Mouse (Mus musculus) myocyte (in vitro differentiated cells): ENCODE measurements around the gene Heatr6. TPM values are rescaled to one million over a fixed set of nuclear protein-coding genes. Genes with fewer than 3 reads are reported as not detected.

Experiments
- H3K27me3 ChIP-seq: one replicate; pipeline ENCODE4 v1.6.1; 2011; ENCODE audit not compliant: control insufficient read depth, insufficient read depth, insufficient read length
- H3K36me3 ChIP-seq: one replicate; pipeline ENCODE4 v1.6.1; 2011; ENCODE audit not compliant: control insufficient read depth, insufficient read depth
- H3K4me2 ChIP-seq: one replicate; pipeline ENCODE4 v1.6.1; 2011; ENCODE audit warnings: low read depth, control low read depth
- H3K4me3 ChIP-seq: one replicate; pipeline ENCODE4 v1.5.1; 2011; ENCODE audit warnings: mild to moderate bottlenecking, control low read depth, moderate library complexity
- H3K79me2 ChIP-seq: one replicate; pipeline ENCODE4 v1.6.1; 2011; ENCODE audit not compliant: control insufficient read depth, insufficient read depth
- H3ac ChIP-seq: one replicate; pipeline ENCODE4 v1.6.1; 2011; ENCODE audit not compliant: control insufficient read depth, insufficient read length
- CEBPB ChIP-seq: IDR thresholded peaks from 2 replicates; pipeline ENCODE4 v1.6.1; 2011; ENCODE audit warnings: mild to moderate bottlenecking, moderate library complexity; ENCODE audit not compliant: poor library complexity, insufficient read depth, severe bottlenecking
- E2F4 ChIP-seq: IDR thresholded peaks from one replicate; pipeline ENCODE4 v1.6.1; 2011; ENCODE audit warnings: mild to moderate bottlenecking, control low read depth, moderate library complexity; ENCODE audit not compliant: insufficient read depth
- MAX ChIP-seq: IDR thresholded peaks from one replicate; pipeline ENCODE4 v1.6.1; 2011; ENCODE audit warnings: low read depth, mild to moderate bottlenecking, control low read depth
- MYOD1 ChIP-seq, 3 experiments: IDR thresholded peaks; one replicate each; pipeline ENCODE4 v1.6.1; 2011; ENCODE audit warnings: control low read depth in 2 of 3, low read depth in 2 of 3, mild to moderate bottlenecking in 2 of 3, moderate library complexity in 1 of 3; ENCODE audit not compliant: insufficient read length in 2 of 3, control insufficient read depth in 1 of 3
- MYOG ChIP-seq, 3 experiments: IDR thresholded peaks; one replicate each; pipeline ENCODE4 v1.6.1; 2011; ENCODE audit warnings: control low read depth in 2 of 3, low read depth in 2 of 3, mild to moderate bottlenecking in 2 of 3; ENCODE audit not compliant: insufficient read length in 2 of 3, control insufficient read depth in 1 of 3, insufficient read depth in 1 of 3
- POLR2A ChIP-seq: IDR thresholded peaks from one replicate; pipeline ENCODE4 v1.6.1; 2011; ENCODE audit warnings: low read depth, mild to moderate bottlenecking, control low read depth, moderate library complexity; ENCODE audit not compliant: insufficient read length
- POLR2AphosphoS2 ChIP-seq: IDR thresholded peaks from one replicate; pipeline ENCODE4 v1.6.1; 2011; ENCODE audit warnings: low read depth, control low read depth; ENCODE audit not compliant: insufficient read length
- REST ChIP-seq: IDR thresholded peaks from one replicate; pipeline ENCODE4 v1.6.1; 2011; ENCODE audit warnings: mild to moderate bottlenecking, control low read depth, moderate library complexity; ENCODE audit not compliant: insufficient read depth, insufficient read length
- SRF ChIP-seq: IDR thresholded peaks from one replicate; pipeline ENCODE4 v1.6.1; 2011; ENCODE audit warnings: low read depth; ENCODE audit not compliant: control insufficient read depth, insufficient read length
- TCF12 ChIP-seq: IDR thresholded peaks from one replicate; pipeline ENCODE4 v1.6.1; 2011; ENCODE audit warnings: mild to moderate bottlenecking, control low read depth; ENCODE audit not compliant: poor library complexity, insufficient read depth, severe bottlenecking
- TCF3 ChIP-seq: IDR thresholded peaks from one replicate; pipeline ENCODE4 v1.6.1; 2011; ENCODE audit warnings: low read depth, control low read depth; ENCODE audit not compliant: insufficient read length
- USF1 ChIP-seq: IDR thresholded peaks from one replicate; pipeline ENCODE4 v1.6.1; 2011; ENCODE audit warnings: low read depth, mild to moderate bottlenecking, control low read depth, moderate library complexity
- polyA plus RNA-seq: library from polyadenylated mRNA; unstranded; fragments of >200 nt; fragmentation: generic; extraction: Trizol; gene quantifications from one replicate; pipeline ENCODE4 v1.2.1, GENCODE M21; 2012; ENCODE audit warnings: missing spikeins

Heatr6 gene
- polyA plus RNA-seq, 1 experiment = 8.7 TPM

- no peaks in the 10 kb centered on the region for H3K36me3 ChIP-seq
- no peak for TF ChIP-seq SRF
- TF ChIP-seq POLR2AphosphoS2 = no peak
- no peak for TF ChIP-seq USF1
- no peak for TF ChIP-seq POLR2A
- no peak for TF ChIP-seq TCF12
- TF ChIP-seq E2F4 = no peak
- TF ChIP-seq MAX = no peak
- no peak for TF ChIP-seq TCF3
- TF ChIP-seq REST = no peak
- TF ChIP-seq MYOD1 (IDR thresholded peaks at IDR 0.05; ENCODE audit: control insufficient read depth in 1 of 3, insufficient read length in 2 of 3, low read depth in 2 of 3) = no peak
- no peak for TF ChIP-seq CEBPB
- TF ChIP-seq MYOG (IDR thresholded peaks at IDR 0.05; ENCODE audit: control insufficient read depth in 1 of 3, insufficient read depth in 1 of 3, insufficient read length in 2 of 3, low read depth in 2 of 3) = no peak
- H3K4me2 ChIP-seq = no peak overlapping the region
- no peak overlapping the region for H3K4me3 ChIP-seq
- no peaks in the 10 kb centered on the region for H3K79me2 ChIP-seq
- no peak overlapping the region for H3ac ChIP-seq
- no peaks in the 10 kb centered on the region for H3K27me3 ChIP-seq
These were observed 22.4 kb upstream of the Heatr6 start for GRCm38 (mm10) chr11:83731116-83731515.

- H3K79me2 ChIP-seq = no peaks in the 10 kb centered on the region
- no peak overlapping the region for H3ac ChIP-seq
- no peak overlapping the region for H3K4me3 ChIP-seq
- H3K27me3 ChIP-seq = no peaks in the 10 kb centered on the region
- no peaks in the 10 kb centered on the region for H3K36me3 ChIP-seq
- no peak for TF ChIP-seq SRF
- TF ChIP-seq POLR2AphosphoS2 = no peak
- TF ChIP-seq MYOG (IDR thresholded peaks at IDR 0.05; ENCODE audit: control insufficient read depth in 1 of 3, insufficient read depth in 1 of 3, insufficient read length in 2 of 3, low read depth in 2 of 3) = no peak
- no peak for TF ChIP-seq MAX
- no peak for TF ChIP-seq TCF12
- no peak for TF ChIP-seq USF1
- TF ChIP-seq REST = no peak
- no peak for TF ChIP-seq CEBPB
- no peak for TF ChIP-seq E2F4
- TF ChIP-seq TCF3 = no peak
- TF ChIP-seq MYOD1 (IDR thresholded peaks at IDR 0.05; ENCODE audit: control insufficient read depth in 1 of 3, insufficient read length in 2 of 3, low read depth in 2 of 3) = no peak
- no peak overlapping the region for H3K4me2 ChIP-seq
These were observed 20.3 kb upstream of the Heatr6 start for GRCm38 (mm10) chr11:83733071-83733640.

- Histone ChIP-seq H3K4me2 (no peak overlapping the region), H3K79me2 (no peaks in the 10 kb centered on the region), H3K27me3 (no peaks in the 10 kb centered on the region), H3K4me3 (no peak overlapping the region), H3K36me3 (no peaks in the 10 kb centered on the region), H3ac (no peak overlapping the region)
- TF ChIP-seq POLR2A (no peak), REST (no peak), MYOD1 (IDR thresholded peaks at IDR 0.05; ENCODE audit: control insufficient read depth in 1 of 3, insufficient read length in 2 of 3, low read depth in 2 of 3) (no peak), CEBPB (no peak), SRF (no peak), USF1 (no peak), MAX (no peak), TCF3 (no peak), TCF12 (no peak), E2F4 (no peak), POLR2AphosphoS2 (no peak), MYOG (IDR thresholded peaks at IDR 0.05; ENCODE audit: control insufficient read depth in 1 of 3, insufficient read depth in 1 of 3, insufficient read length in 2 of 3, low read depth in 2 of 3) (no peak)
These were observed 19.3 kb upstream of the Heatr6 start for GRCm38 (mm10) chr11:83734215-83734614.

GRCm38 (mm10) chr11:83735881-83736280, 17.6 kb upstream of the Heatr6 start:
- no peaks in the 10 kb centered on the region for H3K36me3 ChIP-seq
- H3ac ChIP-seq = no peak overlapping the region
- H3K79me2 ChIP-seq = no peaks in the 10 kb centered on the region
- H3K4me2 ChIP-seq = no peak overlapping the region
- peaks cover 2% of the 10 kb centered on the region for H3K27me3 ChIP-seq
- no peak overlapping the region for H3K4me3 ChIP-seq
- TF ChIP-seq MYOG (IDR thresholded peaks at IDR 0.05; ENCODE audit: control insufficient read depth in 1 of 3, insufficient read depth in 1 of 3, insufficient read length in 2 of 3, low read depth in 2 of 3) (no peak), TCF12 (no peak), TCF3 (no peak), MYOD1 (IDR thresholded peaks at IDR 0.05; ENCODE audit: control insufficient read depth in 1 of 3, insufficient read length in 2 of 3, low read depth in 2 of 3) (no peak), CEBPB (no peak), E2F4 (no peak), REST (no peak), POLR2A (no peak), MAX (no peak), SRF (no peak), POLR2AphosphoS2 (no peak), USF1 (no peak)
